Mouse (Mus musculus) left cerebral cortex, adult 9 months (tissue): ENCODE measurements at regions not wholly inside any gene's neighbourhood (a gene's known extent, or its start where the extent isn't known, plus 50 kb on each side); places are given as distances from the start of the nearest gene placed in this dataset.

Experiments
- DNase-seq, 2 experiments: peaks; one replicate each; pipeline ENCODE4 v3.0.0; 2022; ENCODE audit warnings: low spot score in 2 of 2

DNA sequence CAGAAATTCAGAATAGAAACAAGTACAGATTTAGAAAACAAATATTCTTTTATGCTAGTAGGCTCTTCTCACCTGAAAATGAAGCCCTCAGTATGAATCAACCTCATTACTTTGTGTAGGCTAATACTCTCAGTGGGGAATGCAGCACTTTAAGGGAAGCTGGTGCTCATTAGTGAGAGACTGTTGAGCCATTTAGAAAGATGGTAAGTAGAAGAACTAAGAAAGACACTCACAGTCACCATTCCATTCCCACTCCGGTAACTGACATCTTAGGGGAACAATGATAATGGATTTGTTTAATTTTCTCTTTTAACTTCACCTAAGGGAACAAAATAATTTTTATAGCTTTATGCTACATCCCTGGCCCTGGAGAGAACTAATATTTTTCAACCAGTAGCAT is 648.0 kb upstream of the Nova1 start:
- DNase-seq, result no peak

DNA sequence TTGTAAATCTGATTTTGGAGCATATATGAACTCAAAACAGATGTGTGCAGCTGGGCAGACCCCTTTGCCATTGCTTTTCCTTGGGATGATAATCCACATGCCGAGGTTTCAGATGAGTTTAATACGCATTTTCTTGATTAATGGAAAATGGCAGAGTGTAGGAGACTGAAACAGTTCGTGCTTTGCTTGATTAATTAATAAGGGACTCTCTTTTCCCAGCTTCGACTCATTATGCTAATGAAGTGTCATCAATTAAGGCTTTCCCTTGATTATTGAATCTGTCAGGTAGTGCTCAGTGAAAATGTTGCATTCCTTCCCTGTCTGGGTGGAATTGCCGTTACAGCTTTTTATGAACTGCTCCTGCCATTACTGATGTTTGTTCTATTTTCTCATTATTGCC is 647.2 kb upstream of the Nova1 start:
- DNase-seq, result no peak

DNA sequence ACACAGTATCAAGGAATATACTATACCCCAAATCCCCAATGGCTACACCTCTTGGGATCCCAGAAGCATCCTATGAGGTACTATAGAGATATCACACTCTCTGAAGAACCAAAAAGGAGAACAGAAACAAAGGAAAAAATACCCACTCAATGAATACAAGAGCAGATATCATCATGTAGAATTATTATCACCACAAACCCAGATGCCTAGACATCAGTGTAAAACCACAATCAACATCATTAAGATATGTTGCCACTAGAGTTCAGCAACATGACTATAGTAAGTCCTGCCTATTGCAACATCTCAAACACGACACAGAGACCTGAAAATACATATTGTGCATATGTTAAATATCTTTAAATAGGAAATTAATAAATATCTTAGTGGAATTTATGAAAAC is 612.9 kb upstream of the Nova1 start:
- DNase-seq, result no peak

DNA sequence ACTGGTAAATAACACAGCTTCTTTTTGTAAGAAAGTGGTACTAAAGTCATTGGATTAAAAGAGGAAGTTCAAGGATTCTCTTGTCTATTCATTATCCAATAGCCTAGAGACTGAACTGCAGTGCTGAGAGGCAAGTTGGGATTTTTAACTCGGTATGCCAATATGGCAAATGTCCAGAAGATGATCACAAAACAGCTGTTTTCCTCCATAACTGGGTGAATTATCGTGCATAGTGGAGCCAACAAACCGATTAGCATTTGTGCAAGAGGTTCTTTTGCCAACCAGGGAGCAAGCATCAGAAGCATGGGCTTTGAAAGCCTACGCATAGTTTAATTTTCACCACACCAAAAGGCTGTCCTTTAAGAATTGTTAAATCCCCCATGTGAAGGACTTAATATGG is 593.5 kb upstream of the Nova1 start:
- DNase-seq, result no peak

DNA sequence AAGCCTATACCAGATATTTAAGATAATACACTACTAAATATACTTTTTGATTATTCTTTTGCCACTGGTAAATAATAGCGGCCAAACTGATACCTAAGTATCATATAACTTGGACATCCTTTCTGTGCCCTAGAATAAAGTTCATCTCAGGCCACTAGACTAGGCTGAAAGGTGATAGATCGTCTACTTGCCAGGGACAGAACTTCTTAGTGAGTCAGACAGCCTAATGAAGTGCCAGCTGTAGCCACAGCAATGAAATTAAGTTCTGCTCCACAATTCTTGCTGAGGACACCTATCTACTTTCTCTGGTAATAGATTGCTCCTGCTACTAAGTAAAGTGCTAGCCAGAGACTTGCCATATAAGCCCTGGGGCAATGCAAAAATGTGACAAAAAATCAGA is 587.8 kb upstream of the Nova1 start:
- no peak for DNase-seq

DNA sequence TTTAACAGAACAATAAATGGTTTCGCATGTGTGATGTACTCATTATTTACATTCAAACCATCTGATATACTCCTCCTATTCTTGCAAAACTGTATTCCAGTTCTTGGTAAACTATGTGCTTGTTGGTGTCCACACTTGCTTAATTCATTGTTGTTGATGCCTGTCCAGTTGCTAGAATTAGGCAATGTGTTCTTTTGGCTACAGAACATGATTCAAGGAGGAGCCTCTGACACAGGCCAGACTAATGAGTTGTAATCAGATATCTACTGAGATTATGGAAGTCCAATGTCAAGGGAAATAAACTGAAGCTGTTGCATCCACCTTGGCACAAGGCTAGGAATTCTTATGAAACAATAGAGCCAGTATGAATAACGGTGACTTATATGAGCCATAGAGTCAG is 587.4 kb upstream of the Nova1 start:
- no peak for DNase-seq

DNA sequence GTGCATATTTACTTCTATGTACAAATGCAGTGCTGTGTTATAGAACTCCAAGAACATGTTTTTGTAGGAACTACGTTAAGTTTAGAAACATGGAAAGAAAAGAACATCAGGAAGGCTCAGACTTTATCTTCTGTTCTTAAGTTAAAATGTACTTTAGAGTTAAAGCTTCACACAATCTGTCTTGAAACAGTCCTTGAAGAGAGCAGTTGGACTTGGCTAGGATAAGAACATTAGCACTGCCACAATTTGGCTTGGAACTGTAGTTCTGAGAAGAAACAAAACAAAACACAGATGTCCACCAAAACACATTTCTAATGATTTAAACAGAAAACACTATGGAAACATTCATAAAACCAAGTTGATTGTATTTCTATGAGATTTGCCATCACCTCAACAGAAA is 564.5 kb upstream of the Nova1 start:
- DNase-seq, result no peak

DNA sequence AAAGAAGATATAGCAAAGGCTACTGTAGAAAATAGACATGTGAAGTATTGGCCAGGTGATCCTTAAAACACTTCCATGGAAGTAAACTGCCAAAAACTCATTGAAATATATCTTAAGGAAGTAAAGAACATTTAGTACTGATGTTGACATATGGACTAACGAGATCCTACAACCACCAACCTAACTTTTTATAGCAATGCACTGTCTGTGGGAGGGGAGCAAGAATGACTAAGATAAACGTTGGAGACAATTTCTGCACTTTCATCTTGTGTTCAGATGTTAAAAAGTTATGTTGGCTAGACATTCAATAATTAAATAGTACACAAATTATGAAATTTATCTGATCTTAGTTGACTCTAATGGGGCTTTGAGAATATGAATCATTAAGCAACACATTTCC is 534.5 kb upstream of the Nova1 start:
- DNase-seq, result no peak

DNA sequence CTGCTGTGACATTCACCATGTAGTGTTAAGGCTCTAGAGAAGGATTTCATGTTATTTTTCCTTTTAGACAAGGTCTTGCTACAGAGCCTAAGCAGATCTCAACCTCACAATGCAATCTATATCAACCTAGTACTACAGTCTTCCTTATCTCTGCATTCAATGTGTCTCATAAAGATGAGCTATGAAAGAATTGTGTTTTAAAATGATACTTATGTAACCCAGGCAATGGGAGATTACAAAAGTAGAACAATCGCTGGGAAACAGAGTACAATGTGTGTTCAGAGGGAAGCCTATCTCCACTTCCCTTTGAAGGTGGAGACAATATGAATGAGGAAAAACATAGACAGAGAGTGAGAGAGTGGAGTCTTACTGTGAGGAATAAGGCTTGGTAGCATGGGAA is 532.5 kb upstream of the Nova1 start:
- DNase-seq, result no peak

DNA sequence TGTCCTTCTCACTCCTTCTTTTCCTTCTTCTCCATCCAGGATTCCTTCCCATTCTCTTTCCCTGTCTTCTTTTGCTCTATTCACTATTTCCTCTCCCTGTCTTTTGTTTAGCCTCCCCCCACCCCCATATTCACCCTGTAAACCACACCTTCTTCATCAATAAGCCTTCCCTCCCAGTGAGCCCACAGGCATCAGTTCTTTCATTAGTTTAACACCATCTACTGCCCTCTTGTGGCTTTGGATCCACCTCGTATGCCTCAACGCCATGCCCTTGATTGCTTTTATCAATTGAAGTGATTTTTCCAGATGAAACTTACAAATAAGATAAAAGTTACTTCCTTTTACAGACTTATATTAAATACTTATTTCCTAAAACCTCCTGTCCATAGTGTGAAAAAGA is 494.7 kb upstream of the Nova1 start:
- peak in 1 of 2 experiments; percentile 24 for DNase-seq

DNA sequence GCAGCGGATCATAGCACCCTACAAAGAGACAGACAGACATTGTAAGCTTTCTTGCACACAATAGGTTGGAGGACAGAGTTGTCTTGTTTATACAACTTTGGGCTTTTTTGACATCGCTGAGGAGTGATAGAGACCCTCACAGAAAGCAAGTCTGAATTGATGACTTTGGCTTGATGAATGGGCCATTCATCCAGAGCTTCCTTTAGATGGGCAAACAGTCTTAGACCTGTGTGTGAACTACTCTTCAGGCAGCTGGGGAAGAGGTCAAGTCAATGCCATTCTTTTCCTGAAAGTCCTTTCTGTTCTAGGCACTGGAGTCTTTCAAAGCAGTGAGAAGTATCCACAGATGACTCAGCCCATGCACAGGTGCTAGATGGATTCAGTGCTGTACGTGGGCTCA is 457.2 kb upstream of the Nova1 start:
- DNase-seq, result no peak

DNA sequence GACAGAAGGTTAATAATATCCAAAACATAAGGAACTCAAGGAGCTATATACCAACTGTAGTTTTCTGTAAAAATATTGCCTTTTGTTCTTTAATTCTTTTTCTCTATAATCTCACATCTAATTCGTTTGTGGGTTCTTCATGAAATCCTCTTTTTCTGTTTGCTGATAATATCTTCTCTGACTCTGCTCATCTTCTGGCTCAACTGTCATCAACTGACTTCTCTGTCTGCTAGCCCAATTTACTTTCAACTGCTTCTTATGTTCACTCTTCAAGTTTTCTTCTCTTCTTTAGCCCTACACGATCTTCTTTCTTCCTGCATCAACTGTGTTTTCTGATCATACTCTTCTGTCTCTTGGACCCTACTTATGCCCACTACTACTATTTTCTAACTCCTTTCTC is 453.6 kb upstream of the Nova1 start:
- no peak for DNase-seq

DNA sequence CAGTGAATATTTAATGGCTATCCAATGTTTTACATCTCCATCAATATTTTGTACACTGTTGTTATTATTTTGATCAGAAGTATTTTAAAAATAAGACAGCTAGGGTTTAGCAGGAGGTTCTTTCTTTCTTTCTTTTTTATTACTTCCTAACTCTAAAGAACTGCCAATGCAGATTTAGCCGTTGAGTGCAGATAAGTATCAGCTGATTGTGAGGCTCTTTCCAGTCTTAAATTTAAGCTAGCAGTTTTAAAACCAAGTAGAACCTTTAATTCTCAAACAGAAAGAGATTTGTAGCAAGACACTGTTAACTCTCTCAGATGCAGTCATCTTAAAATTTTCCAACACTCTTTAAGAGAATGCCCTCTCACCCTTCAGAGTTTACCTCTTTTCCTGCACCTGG is 445.4 kb upstream of the Nova1 start:
- no peak for DNase-seq

DNA sequence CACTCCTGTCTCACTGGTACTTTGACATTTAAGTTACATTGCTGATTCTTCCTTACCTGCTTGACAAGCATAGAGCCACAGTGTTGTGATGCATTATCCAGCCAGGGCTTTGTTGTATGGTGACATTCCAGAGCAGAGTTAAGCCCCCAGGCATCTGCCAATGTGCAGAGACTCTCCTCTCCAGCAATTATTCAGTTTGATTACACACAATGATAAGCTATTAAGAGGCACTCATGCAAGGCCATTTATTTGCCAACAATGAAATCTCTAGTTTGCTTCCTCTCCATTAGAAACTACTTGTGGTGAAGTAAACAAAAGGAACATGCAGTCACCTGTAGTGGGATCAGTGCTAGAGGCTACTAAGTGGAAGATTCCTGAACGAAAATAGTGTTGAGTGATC is 444.7 kb upstream of the Nova1 start:
- DNase-seq, result no peak

DNA sequence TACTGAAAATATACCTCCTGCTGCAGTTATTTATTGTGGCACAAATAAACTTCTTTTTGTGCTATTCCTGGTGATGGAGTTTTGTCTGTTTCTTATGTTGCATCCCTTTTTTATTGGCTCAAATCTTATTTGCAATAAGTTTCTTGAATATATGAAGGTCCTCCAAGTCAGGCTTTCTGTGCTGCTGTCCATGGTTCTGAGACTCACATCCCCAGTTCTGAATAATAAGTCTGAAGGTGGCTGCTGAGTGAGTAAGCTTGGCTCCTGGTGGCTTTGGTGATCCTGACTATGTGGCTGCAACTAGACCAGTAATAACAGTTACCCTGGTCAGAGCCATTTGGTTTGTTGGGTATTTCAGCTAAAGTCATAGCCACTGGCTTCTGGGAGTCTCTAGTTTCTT is 433.6 kb upstream of the Nova1 start:
- no peak for DNase-seq

DNA sequence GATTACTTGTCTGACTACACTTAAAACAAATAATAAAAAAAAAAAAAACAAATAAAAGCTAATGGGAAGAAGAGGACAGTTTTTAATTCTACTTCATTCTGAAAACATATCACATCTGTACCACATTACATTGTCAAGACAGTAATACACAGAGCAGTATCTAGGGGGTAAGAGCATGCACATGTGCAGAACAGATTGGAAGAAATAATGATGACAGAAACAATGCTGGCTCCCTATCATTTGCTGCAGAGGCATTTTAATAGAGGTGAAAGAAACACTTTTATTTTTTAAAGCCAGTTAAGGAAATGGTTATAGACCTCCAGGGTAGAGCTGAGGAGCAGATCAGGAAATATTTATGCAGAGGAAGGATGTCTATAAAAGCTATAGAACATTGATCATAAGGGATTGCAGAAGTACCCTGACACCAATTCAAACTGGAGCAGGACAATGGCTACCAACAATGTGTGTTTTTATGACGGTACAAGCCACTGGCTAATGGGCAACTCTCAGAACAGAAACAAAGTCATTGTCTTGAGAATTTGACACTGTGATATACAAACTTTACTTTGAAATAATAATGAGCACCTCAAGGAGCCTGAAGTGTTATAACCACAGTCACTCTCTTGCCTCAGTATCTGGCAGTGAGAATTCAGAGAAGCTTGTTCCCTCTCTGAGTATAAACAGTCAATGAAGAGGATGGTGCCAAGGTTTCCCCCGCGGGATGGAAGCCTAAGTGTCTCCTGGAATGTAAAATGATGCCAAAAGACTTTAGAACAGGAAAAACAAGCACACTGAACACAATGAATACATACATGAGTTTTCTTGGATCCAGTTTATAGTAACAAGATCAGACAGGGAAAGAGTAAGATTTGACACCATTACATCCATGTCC is 425.1 kb upstream of the Nova1 start:
- DNase-seq, result no peak

DNA sequence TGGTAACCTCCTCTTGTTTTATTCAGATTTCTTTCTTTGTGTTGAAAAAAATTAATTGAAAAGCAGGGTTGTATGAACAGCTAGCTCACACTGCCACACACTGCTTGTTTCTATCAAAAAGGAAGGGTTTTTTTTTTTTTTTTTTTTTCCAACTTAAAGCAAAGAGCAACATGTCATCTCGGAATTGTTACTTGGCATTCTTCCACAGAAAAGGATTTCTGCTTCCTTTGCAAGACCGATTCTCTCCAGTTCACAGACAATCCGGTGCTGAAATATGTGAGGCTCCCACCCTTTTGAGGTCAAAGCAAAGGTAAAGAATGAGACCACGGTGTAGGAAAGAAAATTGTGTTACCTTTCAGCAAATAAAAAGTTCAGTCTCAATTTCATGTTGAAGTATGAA is 401.3 kb upstream of the Nova1 start:
- no peak for DNase-seq

DNA sequence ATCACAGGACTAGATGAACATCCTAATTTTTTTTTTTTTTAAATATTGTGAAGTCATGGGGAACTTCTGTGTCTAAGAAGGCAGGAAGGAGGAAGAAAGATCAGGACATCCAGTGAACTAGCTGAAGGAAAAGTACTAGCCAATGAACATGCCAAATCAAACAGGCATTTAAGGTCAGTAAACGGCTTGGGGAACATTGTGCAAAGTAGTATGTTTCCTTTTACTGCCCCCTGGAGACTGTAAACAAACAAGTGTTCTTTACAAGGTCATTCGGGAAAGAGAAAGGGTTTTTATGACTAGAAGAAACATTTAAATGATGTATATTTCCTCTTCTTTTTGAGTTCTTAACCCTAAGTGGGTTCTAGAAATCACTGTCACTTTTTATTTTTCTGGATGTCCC is 400.6 kb upstream of the Nova1 start:
- DNase-seq, result no peak

DNA sequence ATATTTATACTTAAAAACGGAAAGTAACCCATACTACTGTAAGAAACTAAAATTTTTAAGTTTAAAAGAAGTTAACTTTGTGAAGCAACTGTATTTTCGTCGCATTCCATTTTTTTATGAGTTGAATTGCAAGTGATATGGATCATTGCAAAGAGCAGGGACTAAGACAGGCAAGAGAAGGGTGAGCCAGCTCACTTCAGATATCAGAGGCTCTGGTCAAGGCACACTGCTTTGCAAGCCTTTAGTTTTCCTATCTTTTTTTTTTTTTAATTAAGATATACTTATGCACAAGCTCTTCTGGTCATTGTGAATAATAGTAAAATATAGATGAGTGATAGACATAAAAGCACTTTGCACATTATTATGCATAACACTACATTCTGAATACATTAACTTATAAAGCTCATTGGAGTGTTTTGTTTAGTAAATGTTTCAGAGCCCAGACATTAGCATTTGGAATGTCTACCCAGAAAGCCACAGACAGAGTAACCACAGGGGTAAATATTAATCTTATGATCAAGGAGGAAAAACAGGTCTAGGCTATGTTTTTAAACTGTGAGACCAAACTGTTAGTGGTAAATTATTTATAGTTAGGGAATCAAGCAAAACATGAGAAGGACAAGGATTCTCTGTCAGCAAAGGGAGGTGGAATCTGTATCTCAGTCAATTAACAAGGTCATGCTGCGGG is 392.8 kb upstream of the Nova1 start:
- no peak for DNase-seq

DNA sequence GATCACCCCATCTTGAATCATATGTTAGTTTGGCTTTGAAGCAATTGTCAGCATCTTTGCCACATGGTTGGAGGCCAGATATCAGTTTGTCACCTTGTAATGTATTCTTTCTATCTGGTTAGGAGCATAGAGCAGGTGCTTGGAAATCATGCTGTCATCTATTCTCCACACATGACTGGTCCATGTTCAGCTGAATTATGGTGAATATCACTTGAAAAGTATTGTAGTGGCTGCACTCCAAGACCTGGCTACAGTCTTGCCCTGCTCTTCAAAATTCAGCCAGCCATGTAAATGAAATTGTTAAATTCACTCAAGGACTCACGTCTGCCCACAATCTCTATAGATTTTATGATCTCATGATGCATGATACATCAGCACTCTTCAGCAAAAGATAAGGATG is 384.2 kb upstream of the Nova1 start:
- DNase-seq, result no peak

DNA sequence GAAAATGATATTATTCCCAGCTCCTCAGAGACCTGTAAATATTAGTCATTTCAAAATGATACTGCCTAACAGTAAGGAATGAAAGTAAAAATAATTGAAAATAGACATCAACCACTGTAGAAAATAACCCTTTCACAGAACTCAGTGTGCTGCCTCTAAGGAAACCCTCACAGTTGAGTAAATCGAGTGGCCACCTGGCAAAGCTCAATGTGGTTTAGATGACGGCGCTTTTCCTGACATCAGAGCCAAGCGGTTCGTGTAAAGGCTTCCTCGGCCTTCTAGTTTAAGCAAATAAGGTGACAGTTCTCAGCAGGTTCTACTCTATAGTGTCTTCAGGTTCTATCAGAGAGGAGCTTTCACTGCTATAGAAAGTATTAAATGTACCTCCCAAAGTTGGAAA is 379.9 kb upstream of the Nova1 start:
- DNase-seq, result no peak

DNA sequence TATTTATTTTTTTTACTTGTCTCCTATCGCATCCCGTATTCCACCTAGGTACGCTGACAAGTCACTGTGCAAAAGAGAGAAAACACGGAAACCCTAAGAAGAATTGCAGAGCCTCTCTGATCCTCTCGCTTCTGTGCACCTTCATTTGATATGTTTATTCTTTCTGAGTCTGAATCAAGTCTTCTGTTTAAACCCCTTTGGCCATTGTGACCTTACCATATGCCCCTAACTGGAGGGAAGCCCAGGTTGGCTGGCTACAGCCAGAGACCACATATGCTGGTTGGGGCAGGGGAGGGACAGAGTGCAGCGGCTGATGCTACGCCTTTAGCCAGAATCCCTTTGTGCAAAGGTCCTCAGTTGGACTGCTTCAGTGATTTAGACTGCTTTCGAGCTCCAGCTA is 346.0 kb upstream of the Nova1 start:
- DNase-seq, result peak in 1 of 2 experiments; percentile 12

DNA sequence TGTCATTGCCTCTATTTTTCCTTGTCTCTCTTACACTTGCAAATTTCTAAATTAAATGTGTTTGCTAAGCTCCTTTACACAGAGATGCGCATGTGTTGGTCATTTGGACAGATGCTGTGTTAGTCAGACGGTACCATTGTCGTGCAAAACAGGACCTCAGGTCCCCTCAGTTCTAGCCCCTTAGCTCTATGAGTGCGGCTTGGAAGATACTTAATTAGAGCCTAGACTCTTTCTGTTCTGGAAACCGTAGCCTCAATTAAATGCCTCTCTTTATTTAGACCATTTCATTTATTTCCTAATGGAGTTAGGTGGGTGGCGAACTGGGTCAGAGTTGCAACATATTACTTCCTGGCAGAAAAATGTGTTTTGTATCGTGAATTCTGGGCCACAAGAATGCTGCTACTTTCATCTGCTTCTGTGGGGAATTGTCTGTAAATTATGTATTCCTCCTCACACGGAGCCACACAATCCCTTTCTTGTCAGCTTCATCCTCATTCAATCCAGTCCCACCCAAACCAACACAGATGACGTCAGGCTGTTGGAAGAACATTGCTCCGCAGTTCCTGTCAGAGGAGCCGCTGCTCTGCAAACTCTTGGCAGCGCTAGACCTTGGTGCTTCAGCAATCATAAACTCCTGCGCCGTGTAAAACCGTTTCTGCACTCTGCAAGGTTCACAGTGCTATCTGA is 345.4 kb upstream of the Nova1 start:
- peak; percentile 49 to 74 for DNase-seq
